Mouse (Mus musculus) liver, postnatal 0 days (tissue): Measurements from ENCODE around the gene Scel.

Experiments used
- CTCF ChIP-seq: sonication (generic); IDR thresholded peaks from 2 replicates; pipeline ENCODE4 v1.5.1; 2016; ENCODE audit warnings: antibody characterized with exemption, low read depth
- EP300 ChIP-seq: IDR thresholded peaks from 2 replicates; pipeline ENCODE4 v1.6.1; 2016; ENCODE audit warnings: antibody characterized with exemption, low read depth, mild to moderate bottlenecking

DNA sequence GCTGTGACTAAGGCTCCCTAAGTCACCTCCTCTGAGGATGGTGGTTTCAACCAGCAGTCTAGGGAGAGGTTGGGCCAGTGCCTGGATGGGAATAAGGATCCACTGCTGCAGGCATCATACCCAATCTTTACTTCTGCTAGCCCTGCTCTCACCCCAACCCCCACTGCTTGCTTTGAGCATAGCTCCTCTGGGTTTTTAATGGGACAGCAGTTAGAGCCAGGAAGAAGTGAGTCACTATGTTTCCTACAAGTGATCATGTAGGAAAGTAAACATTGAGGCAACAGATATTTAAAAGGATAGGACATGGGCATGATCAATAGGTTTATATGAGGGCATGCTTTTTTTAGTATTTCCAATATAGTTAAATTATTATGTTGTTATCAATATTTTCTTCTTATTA lies 63.9 kb downstream of the Scel start:
- no peak for TF ChIP-seq CTCF
- TF ChIP-seq EP300: no peak
